Mouse (Mus musculus) MEL (cell line): Measurements from ENCODE around the gene Cul7. TPM values are rescaled to one million over a fixed set of nuclear protein-coding genes. Genes with fewer than 3 reads are reported as not detected.

Experiments
- DNase-seq: peaks from one replicate; pipeline ENCODE4 v3.0.0; 2011; ENCODE audit warnings: low read depth, low spot score
- H3K27ac ChIP-seq: 2 replicates; pipeline ENCODE4 v1.5.1; 2012; ENCODE audit warnings: low read depth, mild to moderate bottlenecking, control low read depth, low read length, moderate library complexity; ENCODE audit not compliant: control insufficient read depth
- H3K27me3 ChIP-seq, 2 experiments: fragments of 150-350 bp in 1 of 2; sonication (generic) in 1 of 2; 2 replicates each; pipeline ENCODE4 v1.6.1; 2012; ENCODE audit warnings: low read length in 2 of 2, mild to moderate bottlenecking in 2 of 2, improper control_type of control experiment in 1 of 2, moderate library complexity in 1 of 2; ENCODE audit not compliant: insufficient read depth in 2 of 2, control insufficient read depth in 1 of 2
- H3K36me3 ChIP-seq, 2 experiments: 2 replicates each; pipeline ENCODE4 v1.6.1; 2012 to 2014; ENCODE audit warnings: low read length in 2 of 2, improper control_type of control experiment in 1 of 2, inconsistent platforms in 1 of 2, mild to moderate bottlenecking in 1 of 2; ENCODE audit not compliant: insufficient read depth in 2 of 2, control insufficient read depth in 1 of 2
- H3K4me1 ChIP-seq, 2 experiments: fragments of 150-350 bp in 1 of 2; sonication (generic) in 1 of 2; 2 replicates each; pipeline ENCODE4 v1.6.1; 2012; ENCODE audit warnings: low read length in 2 of 2, improper control_type of control experiment in 1 of 2, mild to moderate bottlenecking in 1 of 2; ENCODE audit not compliant: insufficient read depth in 2 of 2, control insufficient read depth in 1 of 2
- H3K4me3 ChIP-seq, 2 experiments: fragments of 150-350 bp in 1 of 2; sonication (generic) in 1 of 2; 2 replicates each; pipeline ENCODE4 v1.5.1; 2012; ENCODE audit warnings: low read depth in 2 of 2, low read length in 2 of 2, mild to moderate bottlenecking in 2 of 2, moderate library complexity in 2 of 2, control low read depth in 1 of 2, improper control_type of control experiment in 1 of 2; ENCODE audit not compliant: control insufficient read depth in 1 of 2, insufficient read depth in 1 of 2
- H3K79me2 ChIP-seq: 2 replicates; pipeline ENCODE4 v1.6.1; 2012; ENCODE audit warnings: mild to moderate bottlenecking, low read length, moderate library complexity; ENCODE audit not compliant: control insufficient read depth, poor library complexity, insufficient read depth
- H3K9ac ChIP-seq: 2 replicates; pipeline ENCODE4 v1.6.1; 2012; ENCODE audit warnings: low read depth, mild to moderate bottlenecking, control low read depth, low read length, moderate library complexity; ENCODE audit not compliant: control insufficient read depth, poor library complexity, severe bottlenecking
- H3K9me3 ChIP-seq: fragments of 150-350 bp; sonication (generic); replicated peaks from 2 replicates; pipeline ENCODE4 v1.6.1; 2012; ENCODE audit warnings: mild to moderate bottlenecking, low read length, improper control_type of control experiment, moderate library complexity; ENCODE audit not compliant: insufficient read depth
- BHLHE40 ChIP-seq: IDR thresholded peaks from 2 replicates; pipeline ENCODE4 v1.6.1; 2012; ENCODE audit warnings: low read depth, mild to moderate bottlenecking, inconsistent platforms, low read length, improper control_type of control experiment, borderline replicate concordance
- CHD2 ChIP-seq: IDR thresholded peaks from 2 replicates; pipeline ENCODE4 v1.6.1; 2011; ENCODE audit warnings: low read length, improper control_type of control experiment
- CTCF ChIP-seq, 3 experiments: IDR thresholded peaks in 2 of 3; conservative IDR thresholded peaks in 1 of 3; 2 replicates each; pipeline ENCODE4 v1.5.1; 2011 to 2012; ENCODE audit warnings: low read length in 3 of 3, low read depth in 2 of 3, mild to moderate bottlenecking in 2 of 3, improper control_type of control experiment in 1 of 3, inconsistent platforms in 1 of 3, mixed read lengths in 1 of 3, moderate library complexity in 1 of 3; ENCODE audit not compliant: control insufficient read depth in 1 of 3, insufficient read depth in 1 of 3, poor library complexity in 1 of 3, severe bottlenecking in 1 of 3
- HCFC1 ChIP-seq: IDR thresholded peaks from 2 replicates; pipeline ENCODE4 v1.6.1; 2012; ENCODE audit warnings: low read depth, mild to moderate bottlenecking, inconsistent platforms, low read length, improper control_type of control experiment, moderate library complexity
- MAFK ChIP-seq: IDR thresholded peaks from 2 replicates; pipeline ENCODE4 v1.6.1; 2011; ENCODE audit warnings: low read depth, mild to moderate bottlenecking, low read length, improper control_type of control experiment, borderline replicate concordance
- MEF2A ChIP-seq: IDR thresholded peaks from 2 replicates; pipeline ENCODE4 v1.6.1; 2014; ENCODE audit warnings: low read depth, mild to moderate bottlenecking, inconsistent platforms, low read length, improper control_type of control experiment; ENCODE audit not compliant: poor library complexity, insufficient replicate concordance, severe bottlenecking; ENCODE audit errors: extremely low read depth
- RAD21 ChIP-seq: IDR thresholded peaks from 2 replicates; pipeline ENCODE4 v1.6.1; 2011; ENCODE audit warnings: mild to moderate bottlenecking, low read depth, low read length, improper control_type of control experiment
- RCOR1 ChIP-seq: IDR thresholded peaks from 2 replicates; pipeline ENCODE4 v1.6.1; 2012; ENCODE audit warnings: low read depth, mild to moderate bottlenecking, inconsistent platforms, low read length, improper control_type of control experiment
- SMC3 ChIP-seq: IDR thresholded peaks from 2 replicates; pipeline ENCODE4 v1.6.1; 2011; ENCODE audit warnings: low read depth, low read length, improper control_type of control experiment
- UBTF ChIP-seq: IDR thresholded peaks from 2 replicates; pipeline ENCODE4 v1.6.1; 2012; ENCODE audit warnings: low read depth, mild to moderate bottlenecking, inconsistent platforms, low read length, improper control_type of control experiment, moderate library complexity, borderline replicate concordance; ENCODE audit not compliant: insufficient read depth
- USF2 ChIP-seq, 2 experiments: IDR thresholded peaks; 2 replicates each; pipeline ENCODE4 v1.6.1; 2011 to 2012; ENCODE audit warnings: improper control_type of control experiment in 2 of 2, low read length in 2 of 2, borderline replicate concordance in 1 of 2, inconsistent platforms in 1 of 2, low read depth in 1 of 2, mild to moderate bottlenecking in 1 of 2; ENCODE audit not compliant: insufficient read depth in 1 of 2
- ZC3H11A ChIP-seq: IDR thresholded peaks from 2 replicates; pipeline ENCODE4 v1.6.1; 2012; ENCODE audit warnings: low read depth, mild to moderate bottlenecking, inconsistent platforms, low read length, improper control_type of control experiment
- ZMIZ1 ChIP-seq: IDR thresholded peaks from 2 replicates; pipeline ENCODE4 v1.6.1; 2012; ENCODE audit warnings: low read depth, mild to moderate bottlenecking, inconsistent platforms, low read length, improper control_type of control experiment, moderate library complexity
- polyA plus RNA-seq, 2 experiments: library from polyadenylated mRNA; stranded (reverse) in 1 of 2; unstranded in 1 of 2; fragments of >175 nt in 1 of 2; fragments of >200 nt in 1 of 2; gene quantifications; 2 replicates each; pipeline versions ENCODE4 v1.2.1 to v1.2.4; 2012; ENCODE audit warnings: low replicate concordance in 2 of 2, low read depth in 1 of 2; ENCODE audit not compliant: insufficient read length in 2 of 2, insufficient read depth in 1 of 2, missing spikeins in 1 of 2
- total RNA-seq: library from RNA; depleted of rRNA; stranded (reverse); fragments of 300-350 nt; gene quantifications from 2 replicates; pipeline ENCODE4 v1.2.3, GENCODE M21; 2012

The Cul7 gene
- total and polyA plus RNA-seq, 3 experiments, result 32.6 to 45.8 (median 35.8) TPM

DNA sequence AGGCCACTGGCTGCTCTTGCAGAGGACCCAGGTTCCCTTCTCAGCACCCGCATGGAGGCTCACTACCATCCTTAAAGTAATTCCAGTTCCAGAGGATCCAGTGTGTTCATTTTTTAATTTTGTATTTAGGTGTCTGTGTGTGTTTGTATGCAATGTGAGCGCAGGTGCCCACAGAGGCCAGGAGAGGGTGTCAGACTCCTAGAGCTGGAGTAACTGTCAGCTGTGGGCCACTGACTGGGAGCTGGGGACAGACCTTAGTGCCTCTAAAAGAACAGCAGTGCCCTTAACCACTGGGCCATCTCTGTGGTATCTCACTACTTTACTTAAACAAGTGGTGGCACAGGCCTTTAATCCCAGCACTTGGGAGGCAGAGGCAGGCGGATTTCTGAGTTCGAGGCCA lies 46.9 kb upstream of the Cul7 start:
- no peak overlapping the region for H3K27ac ChIP-seq
- peaks cover 0 to 1% of the 10 kb centered on the region in 2 experiments; a peak in 1 of 4 replicates for H3K27me3 ChIP-seq
- no peaks in the 10 kb centered on the region for H3K4me1 ChIP-seq
- H3K36me3 ChIP-seq, result no peaks in the 10 kb centered on the region
- no peaks in the 10 kb centered on the region for H3K9me3 ChIP-seq
- H3K79me2 ChIP-seq, result no peaks in the 10 kb centered on the region
- DNase-seq, result no peak
- no peak overlapping the region for H3K4me3 ChIP-seq
- TF ChIP-seq RAD21 (peak; percentile 19), CTCF (IDR thresholded peaks at IDR 0.05 in 2 of 3, conservative IDR thresholded peaks at IDR 0.05 in 1 of 3; ENCODE audit: control insufficient read depth in 1 of 3, insufficient read depth in 1 of 3, low read depth in 2 of 3, low read length in 3 of 3, poor library complexity in 1 of 3, severe bottlenecking in 1 of 3) (peak in 2 of 3 experiments; percentile 17 to 30; a peak in 1 of 6 replicates), MEF2A (no peak), SMC3 (peak; percentile 16; the same call in 1 of the 2 replicates)
- H3K9ac ChIP-seq, result no peak overlapping the region

DNA sequence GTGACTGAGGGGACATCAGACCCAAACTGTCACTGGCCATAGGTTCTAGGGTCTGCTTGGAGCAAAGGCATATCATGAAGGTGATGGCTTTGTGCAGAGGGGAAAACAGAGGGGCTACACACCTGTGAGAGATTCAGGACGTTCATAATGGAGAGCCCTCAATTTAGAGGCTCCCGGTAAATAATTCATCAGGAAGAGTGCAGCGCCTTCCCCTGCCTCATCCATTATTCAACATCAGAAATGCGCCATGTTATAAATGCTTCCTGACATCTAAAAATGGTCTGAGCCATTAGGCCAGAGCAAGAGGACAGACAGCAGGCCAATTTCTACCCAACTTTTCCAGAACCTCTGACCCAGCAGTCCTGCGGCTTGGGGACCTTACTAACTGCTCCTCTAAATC lies 45.0 kb upstream of the Cul7 start:
- H3K36me3 ChIP-seq, result no peaks in the 10 kb centered on the region
- no peak overlapping the region for H3K27ac ChIP-seq
- H3K79me2 ChIP-seq, result no peaks in the 10 kb centered on the region
- no peak for TF ChIP-seq CHD2
- no peak for TF ChIP-seq BHLHE40
- no peak for TF ChIP-seq UBTF
- H3K9ac ChIP-seq, result no peak overlapping the region
- H3K9me3 ChIP-seq, result no peaks in the 10 kb centered on the region
- H3K4me1 ChIP-seq, result no peaks in the 10 kb centered on the region
- peaks cover 0 to 2% of the 10 kb centered on the region in 2 experiments; a peak in 1 of 4 replicates for H3K27me3 ChIP-seq
- no peak for DNase-seq
- H3K4me3 ChIP-seq, result no peak overlapping the region

DNA sequence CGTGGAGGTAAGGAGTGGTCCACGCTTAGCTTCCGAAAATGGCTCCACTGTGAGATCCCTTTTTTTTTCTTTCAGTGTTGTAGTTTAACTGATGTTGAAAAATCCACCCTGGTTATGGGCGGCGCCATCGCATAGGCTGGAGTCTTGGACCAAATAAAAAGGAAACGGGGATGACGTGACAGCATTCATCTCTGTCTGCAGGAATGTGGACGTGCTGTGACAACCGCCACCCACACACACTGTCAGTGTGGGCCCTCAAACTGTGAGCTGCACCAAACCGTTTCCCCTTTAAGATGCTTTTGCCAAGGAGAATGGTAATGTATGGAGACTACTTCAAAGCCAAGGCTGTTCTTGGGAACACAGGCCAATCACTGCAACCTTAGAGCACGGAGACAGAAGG lies 44.1 kb upstream of the Cul7 start:
- Histone ChIP-seq H3K36me3 (no peaks in the 10 kb centered on the region), H3K27ac (no peak overlapping the region), H3K4me3 (no peak overlapping the region), H3K4me1 (no peaks in the 10 kb centered on the region), H3K79me2 (no peaks in the 10 kb centered on the region), H3K9ac (no peak overlapping the region), H3K9me3 (no peaks in the 10 kb centered on the region), H3K27me3 (peaks cover 0 to 2% of the 10 kb centered on the region in 2 experiments; a peak in 1 of 4 replicates)
- TF ChIP-seq ZC3H11A (no peak), RCOR1 (no peak), USF2 (IDR thresholded peaks at IDR 0.05; ENCODE audit: borderline replicate concordance in 1 of 2, insufficient read depth in 1 of 2, low read depth in 1 of 2, low read length in 2 of 2) (no peak), ZMIZ1 (no peak), MAFK (no peak), HCFC1 (no peak)
- no peak for DNase-seq
